Mouse (Mus musculus): ENCODE data around the gene Mrpl47. TPM values are rescaled to one million over a fixed set of nuclear protein-coding genes. Genes with fewer than 3 reads are reported as not detected.
"Not testable (repeated sequence)": the region's sequence is repeated elsewhere in the genome, so short reads cannot be mapped to it uniquely, and the experiment has no call there.

The Mrpl47 gene
- polyA plus RNA-seq, 1 experiment: 48.8 TPM

- Histone ChIP-seq H3K4me3 (ENCODE audit: low read depth, low read length) (no peak overlapping the region), H3K9ac (ENCODE audit: low read depth, poor library complexity, severe bottlenecking) (no peak overlapping the region), H3K4me1 (ENCODE audit: control insufficient read depth, insufficient read depth, low read length) (peaks cover 9% of the 10 kb centered on the region), H3K9me3 (replicated peaks; ENCODE audit: control insufficient read depth, insufficient read depth, low read length, poor library complexity, severe bottlenecking) (peaks cover 9% of the 10 kb centered on the region), H3K36me3 (ENCODE audit: control insufficient read depth, insufficient read depth, low read length, poor library complexity, severe bottlenecking) (peaks cover 35% of the 10 kb centered on the region), H3K27me3 (ENCODE audit: control insufficient read depth, insufficient read depth, low read length, poor library complexity, severe bottlenecking) (no peaks in the 10 kb centered on the region), H3K27ac (ENCODE audit: insufficient read depth, low read length) (no peak overlapping the region)
- no peak for TF ChIP-seq POLR2A (IDR thresholded peaks at IDR 0.05; ENCODE audit: insufficient read depth, low read length)
- no peak for TF ChIP-seq EP300 (IDR thresholded peaks at IDR 0.05; ENCODE audit: insufficient read depth, low read depth, low read length)
These were observed 12.6 kb upstream of the Mrpl47 start for GRCm38 (mm10) chr3:32749820-32750579.

- no peak overlapping the region; the same call in 1 of the 2 replicates for H3K27ac ChIP-seq (ENCODE audit: insufficient read depth, low read length)
- H3K9me3 ChIP-seq (replicated peaks; ENCODE audit: control insufficient read depth, insufficient read depth, low read length, poor library complexity, severe bottlenecking): peaks cover 9% of the 10 kb centered on the region
- no peaks in the 10 kb centered on the region for H3K27me3 ChIP-seq (ENCODE audit: control insufficient read depth, insufficient read depth, low read length, poor library complexity, severe bottlenecking)
- TF ChIP-seq POLR2A (IDR thresholded peaks at IDR 0.05; ENCODE audit: insufficient read depth, low read length) (no peak), EP300 (IDR thresholded peaks at IDR 0.05; ENCODE audit: insufficient read depth, low read depth, low read length) (no peak), CTCF (IDR thresholded peaks at IDR 0.05; ENCODE audit: low read depth, low read length) (no peak)
- no peak overlapping the region for H3K4me3 ChIP-seq (ENCODE audit: low read depth, low read length)
- H3K36me3 ChIP-seq (ENCODE audit: control insufficient read depth, insufficient read depth, low read length, poor library complexity, severe bottlenecking): peaks cover 35% of the 10 kb centered on the region
- H3K4me1 ChIP-seq (ENCODE audit: control insufficient read depth, insufficient read depth, low read length): peaks cover 9% of the 10 kb centered on the region
- no peak overlapping the region for H3K9ac ChIP-seq (ENCODE audit: low read depth, poor library complexity, severe bottlenecking)
These were observed 11.0 kb upstream of the Mrpl47 start for GRCm38 (mm10) chr3:32748384-32748783.

GRCm38 (mm10) chr3:32745426-32745825, 8.0 kb upstream of the Mrpl47 start:
- H3K27ac ChIP-seq (ENCODE audit: insufficient read depth, low read length): not testable (repeated sequence)
- H3K36me3 ChIP-seq (ENCODE audit: control insufficient read depth, insufficient read depth, low read length, poor library complexity, severe bottlenecking): peaks cover 17% of the 10 kb centered on the region

GRCm38 (mm10) chr3:32745001-32745400, 7.6 kb upstream of the Mrpl47 start:
- no peak for TF ChIP-seq CTCF (IDR thresholded peaks at IDR 0.05; ENCODE audit: low read depth, low read length)
- TF ChIP-seq POLR2A (IDR thresholded peaks at IDR 0.05; ENCODE audit: insufficient read depth, low read length): no peak
- TF ChIP-seq EP300 (IDR thresholded peaks at IDR 0.05; ENCODE audit: insufficient read depth, low read depth, low read length): no peak
- Histone ChIP-seq H3K27ac (ENCODE audit: insufficient read depth, low read length) (no peak overlapping the region), H3K9ac (ENCODE audit: low read depth, poor library complexity, severe bottlenecking) (no peak overlapping the region), H3K4me3 (ENCODE audit: low read depth, low read length) (no peak overlapping the region), H3K4me1 (ENCODE audit: control insufficient read depth, insufficient read depth, low read length) (peaks cover 2% of the 10 kb centered on the region), H3K27me3 (ENCODE audit: control insufficient read depth, insufficient read depth, low read length, poor library complexity, severe bottlenecking) (no peaks in the 10 kb centered on the region), H3K9me3 (replicated peaks; ENCODE audit: control insufficient read depth, insufficient read depth, low read length, poor library complexity, severe bottlenecking) (peaks cover 9% of the 10 kb centered on the region), H3K36me3 (ENCODE audit: control insufficient read depth, insufficient read depth, low read length, poor library complexity, severe bottlenecking) (peaks cover 14% of the 10 kb centered on the region)

More at GRCm38 (mm10) chr3:32745426-32745825, 8.0 kb upstream of the Mrpl47 start:
- not testable (repeated sequence) for H3K4me3 ChIP-seq (ENCODE audit: low read depth, low read length); H3K27me3 ChIP-seq (ENCODE audit: control insufficient read depth, insufficient read depth, low read length, poor library complexity, severe bottlenecking); H3K9ac ChIP-seq (ENCODE audit: low read depth, poor library complexity, severe bottlenecking); H3K9me3 ChIP-seq (replicated peaks; ENCODE audit: control insufficient read depth, insufficient read depth, low read length, poor library complexity, severe bottlenecking); H3K4me1 ChIP-seq (ENCODE audit: control insufficient read depth, insufficient read depth, low read length)

GRCm38 (mm10) chr3:32742276-32742780, 4.9 kb upstream of the Mrpl47 start:
- peaks cover 9% of the 10 kb centered on the region for H3K9me3 ChIP-seq (replicated peaks; ENCODE audit: control insufficient read depth, insufficient read depth, low read length, poor library complexity, severe bottlenecking)
- TF ChIP-seq POLR2A (IDR thresholded peaks at IDR 0.05; ENCODE audit: insufficient read depth, low read length) (no peak), CTCF (IDR thresholded peaks at IDR 0.05; ENCODE audit: low read depth, low read length) (no peak)
- peaks cover 10% of the 10 kb centered on the region for H3K36me3 ChIP-seq (ENCODE audit: control insufficient read depth, insufficient read depth, low read length, poor library complexity, severe bottlenecking)
- H3K4me1 ChIP-seq (ENCODE audit: control insufficient read depth, insufficient read depth, low read length): peaks cover 2% of the 10 kb centered on the region
- H3K9ac ChIP-seq (ENCODE audit: low read depth, poor library complexity, severe bottlenecking): no peak overlapping the region
- H3K27me3 ChIP-seq (ENCODE audit: control insufficient read depth, insufficient read depth, low read length, poor library complexity, severe bottlenecking): no peaks in the 10 kb centered on the region
- H3K27ac ChIP-seq (ENCODE audit: insufficient read depth, low read length): no peak overlapping the region
- no peak overlapping the region for H3K4me3 ChIP-seq (ENCODE audit: low read depth, low read length)

- Histone ChIP-seq H3K27ac (ENCODE audit: insufficient read depth, low read length) (no peak overlapping the region), H3K4me1 (ENCODE audit: control insufficient read depth, insufficient read depth, low read length) (peaks cover 2% of the 10 kb centered on the region), H3K9ac (ENCODE audit: low read depth, poor library complexity, severe bottlenecking) (no peak overlapping the region), H3K9me3 (replicated peaks; ENCODE audit: control insufficient read depth, insufficient read depth, low read length, poor library complexity, severe bottlenecking) (no peaks in the 10 kb centered on the region), H3K27me3 (ENCODE audit: control insufficient read depth, insufficient read depth, low read length, poor library complexity, severe bottlenecking) (no peaks in the 10 kb centered on the region), H3K4me3 (ENCODE audit: low read depth, low read length) (no peak overlapping the region), H3K36me3 (ENCODE audit: control insufficient read depth, insufficient read depth, low read length, poor library complexity, severe bottlenecking) (peaks cover 2% of the 10 kb centered on the region; the same call in 1 of the 2 replicates)
- TF ChIP-seq POLR2A (IDR thresholded peaks at IDR 0.05; ENCODE audit: insufficient read depth, low read length): no peak
- TF ChIP-seq CTCF (IDR thresholded peaks at IDR 0.05; ENCODE audit: low read depth, low read length): no peak
- TF ChIP-seq EP300 (IDR thresholded peaks at IDR 0.05; ENCODE audit: insufficient read depth, low read depth, low read length): no peak
These were observed 1.1 kb upstream of the Mrpl47 start for GRCm38 (mm10) chr3:32738549-32738948.

Data from ES-Bruce4 (cell line).